Mouse (Mus musculus) limb, embryonic 14.5 days (tissue): ENCODE results near the gene Gpr155. TPM values are rescaled to one million over a fixed set of nuclear protein-coding genes. Genes with fewer than 3 reads are reported as not detected.

ENCODE experiments used
- ATAC-seq: fragments of 200-750 bp; cut with Nextera tagmentation; 2 replicates; pipeline ENCODE4 v1.8.0; 2017; ENCODE audit warnings: low read depth, moderate number of reproducible peaks, moderate TSS enrichment; ENCODE audit not compliant: low FRiP score
- DNase-seq: peaks from one replicate; pipeline ENCODE4 v3.0.0-alpha.2; 2015; ENCODE audit warnings: low spot score
- H3K27ac ChIP-seq: fragments of 300-500 bp; sonication (generic); replicated peaks from 2 replicates; pipeline ENCODE4 v1.5.1; 2014; ENCODE audit warnings: low read depth, mild to moderate bottlenecking, low read length, moderate library complexity, mixed read lengths
- H3K27me3 ChIP-seq: fragments of 300-500 bp; sonication (generic); 2 replicates; pipeline ENCODE4 v1.6.1; 2014; ENCODE audit warnings: low read length, mixed read lengths; ENCODE audit not compliant: control insufficient read depth, insufficient read depth
- H3K36me3 ChIP-seq: fragments of 300-500 bp; sonication (generic); 2 replicates; pipeline ENCODE4 v1.6.1; 2014; ENCODE audit warnings: mild to moderate bottlenecking, low read length, moderate library complexity, mixed read lengths; ENCODE audit not compliant: control insufficient read depth, insufficient read depth
- H3K4me1 ChIP-seq: fragments of 300-500 bp; sonication (generic); 2 replicates; pipeline ENCODE4 v1.6.1; 2014; ENCODE audit warnings: antibody characterized with exemption, low read length, mixed read lengths; ENCODE audit not compliant: control insufficient read depth, insufficient read depth
- H3K4me2 ChIP-seq: fragments of 300-500 bp; sonication (generic); replicated peaks from 2 replicates; pipeline ENCODE4 v1.6.1; 2014; ENCODE audit warnings: low read depth, mild to moderate bottlenecking, low read length, moderate library complexity; ENCODE audit not compliant: severe bottlenecking
- H3K4me3 ChIP-seq: fragments of 300-500 bp; sonication (generic); replicated peaks from 2 replicates; pipeline ENCODE4 v1.5.1; 2014; ENCODE audit warnings: low read length
- H3K9ac ChIP-seq: fragments of 300-500 bp; sonication (generic); 2 replicates; pipeline ENCODE4 v1.6.1; 2014; ENCODE audit warnings: mild to moderate bottlenecking, low read depth, low read length, moderate library complexity; ENCODE audit not compliant: severe bottlenecking
- H3K9me3 ChIP-seq: fragments of 300-500 bp; sonication (generic); 2 replicates; pipeline ENCODE4 v1.6.1; 2016; ENCODE audit warnings: low read length; ENCODE audit not compliant: control insufficient read depth
- POLR2A ChIP-seq: fragments of 200-500 bp; IDR thresholded peaks from 2 replicates; pipeline ENCODE4 v1.8.0; 2012; ENCODE audit warnings: inconsistent platforms, mild to moderate bottlenecking, moderate library complexity, borderline replicate concordance; ENCODE audit not compliant: insufficient read depth, insufficient read length; ENCODE audit errors: extremely low read depth
- WGBS: fragments of 180-500 bp; shearing (Covaris S2); extraction: QIAGEN DNeasy Blood & Tissue Kit; methylation state at CpG from one replicate; pipeline ENCODE4 v1.1.7; 2014; 5-methylcytosine and 5-hydroxymethylcytosine counted together
- polyA plus RNA-seq, 2 experiments: library from polyadenylated mRNA; depleted of rRNA in 1 of 2; stranded (reverse) in 1 of 2; unstranded in 1 of 2; fragments of >200 nt; fragmentation: Nextera tagmentation in 1 of 2; extraction: Ambion mirVana in 1 of 2; gene quantifications; 2 replicates each; pipeline versions ENCODE4 v1.2.1 to v1.2.3; 2012 to 2014

Gene Gpr155
- polyA plus RNA-seq, 2 experiments = 3.9 to 6.2 TPM

DNA sequence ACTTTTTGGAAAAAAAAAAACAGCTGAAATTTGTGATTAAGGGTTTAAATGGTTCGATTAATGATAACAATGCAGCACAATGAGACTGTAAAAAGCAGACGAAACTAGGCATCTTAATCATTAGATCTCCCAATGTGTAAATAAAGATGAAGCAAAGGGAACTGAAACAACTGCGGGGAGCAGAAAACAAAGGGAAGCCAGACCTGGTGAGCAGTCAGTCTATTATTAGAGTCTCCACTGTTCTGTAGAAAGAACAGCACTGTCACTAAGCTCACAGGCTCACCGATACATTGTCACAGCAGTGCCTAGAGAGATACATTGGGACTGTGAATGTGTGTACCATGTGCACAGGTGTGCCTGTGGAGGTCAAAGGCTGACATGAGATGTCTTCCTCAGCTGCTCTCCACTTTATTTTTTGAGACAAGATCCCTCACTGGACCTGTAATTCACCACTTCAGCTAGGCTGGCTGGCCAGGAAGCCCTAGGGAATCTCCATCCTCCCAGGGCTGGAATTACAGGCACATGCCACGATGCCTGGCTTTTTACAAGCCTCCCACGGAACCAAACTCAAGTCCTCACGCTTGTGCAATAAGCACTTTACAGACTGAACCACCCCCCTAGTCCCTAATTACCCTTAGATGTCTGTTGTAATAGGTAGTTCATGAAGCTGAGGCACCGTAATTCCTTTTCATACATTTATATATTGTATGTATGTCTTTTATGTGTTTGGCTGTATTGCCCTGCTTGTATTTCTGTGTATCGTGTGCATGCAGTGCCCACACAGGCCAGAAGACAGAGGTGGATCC is 14.6 kb downstream of the Gpr155 start:
- no peak overlapping the region for H3K9ac ChIP-seq
- H3K4me2 ChIP-seq = no peak overlapping the region
- H3K36me3 ChIP-seq = no peaks in the 10 kb centered on the region
- H3K4me3 ChIP-seq = no peak overlapping the region
- H3K27ac ChIP-seq = no peak overlapping the region
- H3K27me3 ChIP-seq = no peaks in the 10 kb centered on the region
- no peaks in the 10 kb centered on the region for H3K9me3 ChIP-seq
- peaks cover 3% of the 10 kb centered on the region; the same call in 1 of the 2 replicates for H3K4me1 ChIP-seq
- 44% methylated on average over 9 of the region's 9 CpGs for WGBS
- no peak for ATAC-seq
- TF ChIP-seq POLR2A = no peak
- no peak for DNase-seq

DNA sequence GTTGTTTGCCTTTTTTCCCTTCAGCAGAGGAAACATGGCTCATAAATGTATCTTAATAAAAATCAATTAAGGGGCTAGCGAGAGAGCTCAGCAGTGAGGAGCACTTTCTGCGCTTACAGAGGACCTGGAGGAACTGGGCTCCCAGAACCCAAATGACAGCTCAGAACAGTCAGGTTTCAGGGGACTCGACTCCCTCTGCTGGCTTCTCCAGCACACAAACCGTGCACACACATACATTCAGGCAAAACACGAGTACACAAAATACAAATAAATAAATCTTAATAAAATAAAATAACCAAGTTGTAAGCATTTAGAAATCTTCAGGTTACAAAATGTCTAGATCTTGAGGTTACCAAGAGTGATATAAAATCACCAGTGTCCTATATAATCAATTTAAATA is 22.9 kb downstream of the Gpr155 start:
- Histone ChIP-seq H3K4me3 (no peak overlapping the region), H3K9me3 (no peaks in the 10 kb centered on the region), H3K27me3 (no peaks in the 10 kb centered on the region), H3K27ac (no peak overlapping the region), H3K4me2 (no peak overlapping the region), H3K9ac (no peak overlapping the region), H3K36me3 (no peaks in the 10 kb centered on the region), H3K4me1 (no peaks in the 10 kb centered on the region)
- DNase-seq (no peak), ATAC-seq (no peak)
- TF ChIP-seq POLR2A = no peak
- 66% methylated on average over 5 of the region's 5 CpGs for WGBS

DNA sequence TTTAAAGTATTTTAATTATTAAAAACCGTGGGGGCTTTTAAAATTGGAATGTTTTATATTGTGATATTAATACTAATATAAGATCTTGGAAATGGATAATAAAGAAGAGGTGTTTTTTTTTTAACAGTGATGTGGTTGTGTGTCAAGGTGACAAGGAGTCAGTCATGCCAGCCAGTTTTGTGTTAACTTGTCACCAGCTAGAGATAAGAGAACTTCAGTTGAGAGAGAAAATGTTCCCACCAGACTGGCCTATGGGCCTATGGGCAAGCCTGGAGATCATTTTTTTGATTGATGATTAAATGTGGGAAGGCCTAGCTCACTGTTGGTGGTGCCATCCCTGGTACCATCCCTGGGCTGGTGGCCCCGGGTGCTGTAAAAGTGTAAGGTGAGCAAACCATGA is 25.8 kb downstream of the Gpr155 start:
- Histone ChIP-seq H3K27ac (no peak overlapping the region), H3K36me3 (no peaks in the 10 kb centered on the region), H3K27me3 (no peaks in the 10 kb centered on the region), H3K9me3 (no peaks in the 10 kb centered on the region), H3K4me1 (peaks cover 8% of the 10 kb centered on the region), H3K4me3 (no peak overlapping the region), H3K4me2 (no peak overlapping the region), H3K9ac (no peak overlapping the region)
- ATAC-seq = no peak
- no peak for DNase-seq
- 83% methylated on average over 2 of the region's 2 CpGs for WGBS
- no peak for TF ChIP-seq POLR2A

DNA sequence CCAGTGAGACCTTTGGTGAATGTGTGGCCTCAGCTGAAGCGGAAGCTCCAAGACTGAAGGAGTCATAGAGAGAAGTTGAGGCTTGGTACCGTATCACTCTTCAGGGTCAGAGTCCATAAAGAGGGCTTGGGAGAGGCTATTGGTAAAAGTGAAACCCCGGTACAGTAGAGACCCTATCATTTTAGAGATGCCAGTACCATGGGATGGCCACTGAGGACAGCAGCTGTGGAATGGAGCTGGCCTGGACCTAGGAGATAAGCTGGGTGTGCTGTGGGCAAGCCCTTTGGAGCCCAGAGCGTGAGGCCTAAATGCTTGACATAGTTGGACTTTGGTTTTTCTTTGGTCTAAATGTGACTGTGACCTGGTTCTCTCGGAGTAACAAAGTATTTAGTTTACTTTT is 26.4 kb downstream of the Gpr155 start:
- Histone ChIP-seq H3K27ac (no peak overlapping the region), H3K9ac (no peak overlapping the region), H3K36me3 (no peaks in the 10 kb centered on the region), H3K9me3 (no peaks in the 10 kb centered on the region), H3K4me2 (no peak overlapping the region), H3K4me1 (peaks cover 8% of the 10 kb centered on the region), H3K4me3 (no peak overlapping the region), H3K27me3 (no peaks in the 10 kb centered on the region)
- no peak for DNase-seq
- WGBS = 94% methylated on average over 5 of the region's 5 CpGs
- no peak for ATAC-seq
- no peak for TF ChIP-seq POLR2A

DNA sequence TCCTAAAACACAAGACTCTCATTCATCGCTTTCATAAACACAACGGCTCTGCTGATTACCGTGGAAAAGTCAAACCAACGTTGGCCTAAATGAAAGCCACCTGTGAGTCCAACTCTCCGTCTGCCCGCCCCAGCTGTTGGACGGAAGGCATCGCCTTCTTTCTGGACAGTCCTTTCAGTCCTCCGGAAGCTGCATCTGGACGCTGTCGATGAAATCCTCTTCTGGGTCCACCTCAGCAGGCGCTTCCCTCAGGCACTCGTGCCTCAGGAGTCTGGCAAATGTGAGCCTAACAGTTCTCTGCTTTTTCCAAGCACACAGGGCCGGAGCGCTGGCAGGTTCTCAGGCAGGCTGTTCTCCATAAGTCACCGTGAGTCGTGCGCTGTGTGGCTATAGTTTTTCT is 29.4 kb downstream of the Gpr155 start:
- Histone ChIP-seq H3K9me3 (no peaks in the 10 kb centered on the region), H3K9ac (no peak overlapping the region), H3K4me1 (peaks cover 8% of the 10 kb centered on the region), H3K27me3 (no peaks in the 10 kb centered on the region), H3K27ac (peak overlapping the region; percentile 52; the same call in 1 of the 2 replicates), H3K36me3 (no peaks in the 10 kb centered on the region), H3K4me2 (peak overlapping the region; percentile 29), H3K4me3 (0 out of 2 replicates have a peak overlapping the region, but pooled peaks have one; percentile 12)
- ATAC-seq (no peak), DNase-seq (peak; percentile 30)
- 16% methylated on average over 18 of the region's 18 CpGs for WGBS
- TF ChIP-seq POLR2A = no peak

DNA sequence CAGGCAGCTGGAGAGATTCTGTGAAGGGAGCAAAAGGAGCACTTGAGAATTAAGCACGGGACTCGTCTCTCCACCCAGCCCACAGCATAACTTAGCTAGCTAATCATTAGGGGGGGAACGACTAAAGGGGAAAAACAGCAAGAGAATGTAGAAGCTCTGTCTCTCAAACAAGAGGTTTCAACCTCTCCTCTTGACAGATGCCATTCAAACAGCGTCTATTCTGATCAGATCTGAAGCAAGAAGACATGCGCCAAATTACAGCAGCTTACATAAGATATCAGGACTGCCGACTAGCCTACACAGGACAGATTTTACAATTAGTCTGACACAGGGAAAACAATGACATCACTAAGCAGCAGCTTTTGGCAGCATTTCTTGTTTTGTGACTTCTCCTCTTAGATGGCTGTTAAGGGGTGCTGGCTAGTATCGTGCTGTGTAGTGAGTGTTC is 34.4 kb downstream of the Gpr155 start:
- no peak overlapping the region for H3K4me3 ChIP-seq
- H3K4me2 ChIP-seq = no peak overlapping the region
- no peak for TF ChIP-seq POLR2A
- H3K27ac ChIP-seq = 0 out of 2 replicates have a peak overlapping the region, but pooled peaks have one; percentile 33
- DNase-seq (peak; percentile 38), ATAC-seq (peak; percentile 15; the same call in 1 of the 2 replicates)
- H3K36me3 ChIP-seq = no peaks in the 10 kb centered on the region
- WGBS = 49% methylated on average over 7 of the region's 7 CpGs
- H3K27me3 ChIP-seq = no peaks in the 10 kb centered on the region
- peaks cover 10% of the 10 kb centered on the region for H3K4me1 ChIP-seq
- H3K9me3 ChIP-seq = no peaks in the 10 kb centered on the region
- H3K9ac ChIP-seq = no peak overlapping the region
